ENCODE assay signal across 8 mouse cellular contexts in genomic region chr12:117993499-117993898, GRCm38 (mm10).
DNase-seq lines count a peak whose midpoint lies in the region; ATAC-seq and TF ChIP-seq lines count a peak whose summit lies in the region.

No protein-coding gene starts in this region.

- H3K4me2 ChIP-seq in embryonic facial prominence, embryonic 15.5 days (replicated peaks) = no peak overlapping the region
- H3K4me2 ChIP-seq in heart, embryonic 11.5 days = no peak overlapping the region
- no peak overlapping the region for H3K4me2 ChIP-seq in kidney, embryonic 14.5 days (replicated peaks; ENCODE audit: low read depth, low read length)
- H3K4me2 ChIP-seq in limb, embryonic 13.5 days (replicated peaks) = no peak overlapping the region
- no peak overlapping the region for H3K4me2 ChIP-seq in midbrain, embryonic 15.5 days

- peaks cover 8% of the 10 kb centered on the region for H3K4me1 ChIP-seq in embryonic facial prominence, embryonic 15.5 days
- no peaks in the 10 kb centered on the region for H3K4me1 ChIP-seq in heart, embryonic 11.5 days (ENCODE audit: control insufficient read depth, insufficient read depth, low read length)
- H3K4me1 ChIP-seq in kidney, embryonic 14.5 days (ENCODE audit: control insufficient read depth, insufficient read depth, low read length) = peaks cover 6% of the 10 kb centered on the region; the same call in 1 of the 2 replicates
- peaks cover 14% of the 10 kb centered on the region for H3K4me1 ChIP-seq in limb, embryonic 13.5 days
- peaks cover 9% of the 10 kb centered on the region for H3K4me1 ChIP-seq in midbrain, embryonic 15.5 days
- H3K4me1 ChIP-seq in spleen, adult 2 months (ENCODE audit: control insufficient read depth, insufficient read depth, insufficient read length) = peaks cover 3% of the 10 kb centered on the region; the same call in 1 of the 2 replicates

- DNase-seq in 416B (ENCODE audit: low read depth) = peak; percentile 86
- DNase-seq in adrenal gland, postnatal 4 days (ENCODE audit: low spot score in 2 of 2) = peak; percentile 13 to 59
- peak; percentile 53 to 73 for DNase-seq in spleen, adult 2 months (ENCODE audit: low read depth in 1 of 2, low spot score in 2 of 2)

- TF ChIP-seq CTCF in spleen, adult 2 months (IDR thresholded peaks at IDR 0.05; ENCODE audit: extremely low read depth, insufficient read depth, insufficient read length, insufficient replicate concordance) = peak; percentile 85; the same call in 1 of the 2 replicates

- 0 out of 2 replicates have a peak, but pooled peaks cover 4% of the 10 kb centered on the region for H3K27me3 ChIP-seq in embryonic facial prominence, embryonic 15.5 days
- no peaks in the 10 kb centered on the region for H3K27me3 ChIP-seq in heart, embryonic 11.5 days (ENCODE audit: control insufficient read depth, insufficient read depth, low read length)
- peaks cover 9% of the 10 kb centered on the region for H3K27me3 ChIP-seq in kidney, embryonic 14.5 days (ENCODE audit: control insufficient read depth, insufficient read depth, low read length)
- H3K27me3 ChIP-seq in limb, embryonic 13.5 days = 0 out of 2 replicates have a peak, but pooled peaks cover 9% of the 10 kb centered on the region
- peaks cover 29% of the 10 kb centered on the region for H3K27me3 ChIP-seq in midbrain, embryonic 15.5 days (replicated peaks)
- no peaks in the 10 kb centered on the region; the same call in 1 of the 2 replicates for H3K27me3 ChIP-seq in spleen, adult 2 months (ENCODE audit: control insufficient read depth, insufficient read depth, low read length)

- no peak overlapping the region for H3K9ac ChIP-seq in embryonic facial prominence, embryonic 15.5 days
- H3K9ac ChIP-seq in heart, embryonic 11.5 days (ENCODE audit: low read depth, low read length) = no peak overlapping the region
- H3K9ac ChIP-seq in kidney, embryonic 14.5 days (ENCODE audit: low read depth, low read length) = no peak overlapping the region
- no peak overlapping the region for H3K9ac ChIP-seq in limb, embryonic 13.5 days
- no peak overlapping the region for H3K9ac ChIP-seq in midbrain, embryonic 15.5 days

- peak; percentile 81 for ATAC-seq in embryonic facial prominence, embryonic 15.5 days (ENCODE audit: insufficient number of reproducible peaks, low FRiP score, low TSS enrichment, low read depth)
- peak; percentile 86; the same call in 1 of the 2 replicates for ATAC-seq in heart, embryonic 11.5 days (replicated peaks; ENCODE audit: insufficient number of reproducible peaks, low FRiP score, low TSS enrichment)
- ATAC-seq in kidney, embryonic 14.5 days (ENCODE audit: low FRiP score, low TSS enrichment) = peak; percentile 97
- peak; percentile 92 for ATAC-seq in limb, embryonic 13.5 days (ENCODE audit: low FRiP score, low read depth)
- peak; percentile 98 for ATAC-seq in midbrain, embryonic 15.5 days (replicated peaks)

- no peaks in the 10 kb centered on the region for H3K9me3 ChIP-seq in embryonic facial prominence, embryonic 15.5 days (replicated peaks)
- no peaks in the 10 kb centered on the region for H3K9me3 ChIP-seq in heart, embryonic 11.5 days (replicated peaks; ENCODE audit: control insufficient read depth, low read length)
- H3K9me3 ChIP-seq in kidney, embryonic 14.5 days (ENCODE audit: control insufficient read depth, low read length) = no peaks in the 10 kb centered on the region
- no peaks in the 10 kb centered on the region for H3K9me3 ChIP-seq in limb, embryonic 13.5 days
- no peaks in the 10 kb centered on the region for H3K9me3 ChIP-seq in midbrain, embryonic 15.5 days

- H3K36me3 ChIP-seq in embryonic facial prominence, embryonic 15.5 days = no peaks in the 10 kb centered on the region
- no peaks in the 10 kb centered on the region for H3K36me3 ChIP-seq in heart, embryonic 11.5 days (ENCODE audit: control insufficient read depth, insufficient read depth, low read length)
- no peaks in the 10 kb centered on the region for H3K36me3 ChIP-seq in kidney, embryonic 14.5 days (ENCODE audit: control insufficient read depth, insufficient read depth, low read length)
- no peaks in the 10 kb centered on the region for H3K36me3 ChIP-seq in limb, embryonic 13.5 days
- H3K36me3 ChIP-seq in midbrain, embryonic 15.5 days (replicated peaks) = no peaks in the 10 kb centered on the region
- no peaks in the 10 kb centered on the region for H3K36me3 ChIP-seq in spleen, adult 2 months (ENCODE audit: control insufficient read depth, insufficient read depth, low read length)

- 1% methylated on average over 7 of the region's 7 CpGs for WGBS in embryonic facial prominence, embryonic 15.5 days
- 2% methylated on average over 7 of the region's 7 CpGs for WGBS in heart, embryonic 11.5 days (ENCODE audit: insufficient replicate concordance)
- under 1% methylated on average over 7 of the region's 7 CpGs for WGBS in kidney, embryonic 14.5 days
- 2% methylated on average over 7 of the region's 7 CpGs for WGBS in limb, embryonic 13.5 days
- 0% methylated on average over 7 of the region's 7 CpGs for WGBS in midbrain, embryonic 15.5 days
- WGBS in spleen, adult 2 months = 4% methylated on average over 7 of the region's 7 CpGs

- no peak for TF ChIP-seq POLR2A in spleen, adult 2 months (IDR thresholded peaks at IDR 0.05; ENCODE audit: low read depth, low read length)

- H3K4me3 ChIP-seq in embryonic facial prominence, embryonic 15.5 days (replicated peaks) = no peak overlapping the region
- H3K4me3 ChIP-seq in heart, embryonic 11.5 days (ENCODE audit: low read depth, low read length) = no peak overlapping the region
- H3K4me3 ChIP-seq in kidney, embryonic 14.5 days (ENCODE audit: low read length) = no peak overlapping the region
- H3K4me3 ChIP-seq in limb, embryonic 13.5 days = no peak overlapping the region
- no peak overlapping the region for H3K4me3 ChIP-seq in midbrain, embryonic 15.5 days
- no peak overlapping the region for H3K4me3 ChIP-seq in spleen, adult 2 months (ENCODE audit: extremely low read depth, insufficient read depth, insufficient read length)

- no peak overlapping the region for H3K27ac ChIP-seq in embryonic facial prominence, embryonic 15.5 days (replicated peaks)
- no peak overlapping the region for H3K27ac ChIP-seq in heart, embryonic 11.5 days (ENCODE audit: low read depth, low read length)
- H3K27ac ChIP-seq in kidney, embryonic 14.5 days (ENCODE audit: low read depth, low read length) = no peak overlapping the region
- H3K27ac ChIP-seq in limb, embryonic 13.5 days = no peak overlapping the region
- H3K27ac ChIP-seq in midbrain, embryonic 15.5 days = no peak overlapping the region
- no peak overlapping the region for H3K27ac ChIP-seq in spleen, adult 2 months (ENCODE audit: insufficient read depth, low read length)

Comparison
In these comparisons a context has a peak if more than half of its experiments do, and no peak if none do; other contexts are left out.
1. DNase-seq: peak in every context shown above with its lines; median percentile 86 in 416B; 63 in spleen, adult 2 months; 36 in adrenal gland, postnatal 4 days.